Mouse (Mus musculus) T-helper 1 cell (primary cell): Measurements from ENCODE around the gene Tpcn2.

Experiments
- in situ Hi-C: fragments of 300-600 bp; cut with MboI, MseI; formaldehyde crosslinking; loops from one replicate; pipeline ENCODE4 v1.15.1; 2025; ENCODE audit warnings: high pct_unique_total_duplicates

Tpcn2 gene

DNA sequence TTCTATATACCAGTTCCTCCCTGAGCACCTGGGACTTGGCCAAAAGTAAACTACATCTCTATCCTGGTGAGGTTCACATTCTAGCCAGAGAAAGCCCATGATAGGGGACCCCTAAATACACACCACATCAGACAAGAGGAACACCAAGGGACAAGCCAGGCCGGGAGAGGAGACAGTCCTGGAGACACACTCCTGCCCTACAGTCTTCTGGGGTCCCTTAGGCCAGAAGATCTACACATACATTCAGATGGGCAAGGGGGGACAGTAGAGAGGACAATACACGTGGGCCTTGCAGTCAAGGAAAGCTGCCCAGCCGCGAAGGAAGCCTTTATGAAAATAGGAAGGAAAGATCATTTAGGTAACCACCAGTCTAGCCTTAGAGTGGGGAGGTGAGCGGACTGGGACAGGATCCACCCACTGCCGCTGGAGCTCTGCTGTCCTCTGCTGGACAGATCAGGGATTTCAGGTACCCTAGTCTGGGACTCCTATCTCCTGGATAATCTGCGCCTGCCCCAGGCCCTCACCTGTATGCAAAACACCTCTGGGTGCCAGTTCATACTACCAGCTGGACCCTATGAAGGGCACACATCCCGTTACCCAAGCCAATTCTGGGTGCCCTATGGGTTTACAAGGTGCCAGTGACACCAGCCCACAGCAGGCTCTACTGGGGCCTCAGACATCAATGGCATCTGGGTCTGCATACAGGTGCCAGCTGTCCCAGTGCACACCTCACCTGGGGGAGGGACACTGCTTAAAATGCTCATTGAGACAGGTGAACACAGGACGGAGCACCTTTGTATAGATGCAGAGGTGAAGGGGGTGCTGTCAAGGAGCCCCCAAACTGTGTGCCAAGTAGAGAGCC is 40.7 kb downstream of the Tpcn2 start:
- in situ Hi-C loops, result loop anchor here (5.0 kb wide), 1 partner anchor 306 kb away; the partner anchor contains the start of gene Ccnd1

DNA sequence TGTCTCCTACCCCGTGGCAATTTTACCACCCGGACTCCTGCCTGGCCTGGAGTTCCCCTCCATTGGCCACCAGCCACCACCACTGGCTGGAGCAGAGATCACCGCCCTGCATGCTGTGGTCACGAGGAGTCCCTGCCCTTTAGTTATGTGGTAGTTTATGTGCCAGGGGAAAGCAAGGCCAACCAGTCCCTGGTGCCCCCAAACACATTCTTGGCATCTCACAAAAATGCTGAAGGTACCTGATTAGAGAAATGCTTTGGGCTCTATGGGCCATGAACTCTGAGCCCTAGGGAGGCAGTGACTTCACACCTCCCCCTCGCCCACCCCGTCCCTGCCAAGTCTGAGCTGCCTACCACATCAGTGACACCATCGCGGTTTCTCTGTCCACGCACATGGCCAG is 41.8 kb downstream of the Tpcn2 start:
- in situ Hi-C loops, result loop anchor here (5.0 kb wide), 1 partner anchor 305 kb away; the partner anchor contains the start of gene Ccnd1

DNA sequence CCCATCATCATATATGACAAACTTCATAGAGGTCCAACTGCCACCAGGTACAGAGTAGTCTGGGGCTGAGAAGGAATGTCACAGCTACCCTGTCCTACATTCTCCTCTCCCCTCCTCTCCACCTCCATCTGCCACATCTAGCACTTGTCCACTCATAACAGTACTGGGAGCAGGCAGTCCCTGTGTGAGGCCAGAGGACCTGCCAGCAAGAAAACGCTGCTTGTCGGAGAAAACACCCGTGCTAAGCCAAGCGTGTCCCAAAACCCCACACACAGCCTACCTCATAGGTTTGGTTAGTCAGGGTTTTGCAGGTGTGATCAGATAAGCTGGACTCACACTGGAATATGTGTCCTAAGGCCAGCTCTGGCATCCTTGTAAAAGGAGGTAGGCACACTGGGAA is 42.9 kb downstream of the Tpcn2 start:
- in situ Hi-C loops, result loop anchor here (5.0 kb wide), 1 partner anchor 304 kb away; the partner anchor contains the start of gene Ccnd1

DNA sequence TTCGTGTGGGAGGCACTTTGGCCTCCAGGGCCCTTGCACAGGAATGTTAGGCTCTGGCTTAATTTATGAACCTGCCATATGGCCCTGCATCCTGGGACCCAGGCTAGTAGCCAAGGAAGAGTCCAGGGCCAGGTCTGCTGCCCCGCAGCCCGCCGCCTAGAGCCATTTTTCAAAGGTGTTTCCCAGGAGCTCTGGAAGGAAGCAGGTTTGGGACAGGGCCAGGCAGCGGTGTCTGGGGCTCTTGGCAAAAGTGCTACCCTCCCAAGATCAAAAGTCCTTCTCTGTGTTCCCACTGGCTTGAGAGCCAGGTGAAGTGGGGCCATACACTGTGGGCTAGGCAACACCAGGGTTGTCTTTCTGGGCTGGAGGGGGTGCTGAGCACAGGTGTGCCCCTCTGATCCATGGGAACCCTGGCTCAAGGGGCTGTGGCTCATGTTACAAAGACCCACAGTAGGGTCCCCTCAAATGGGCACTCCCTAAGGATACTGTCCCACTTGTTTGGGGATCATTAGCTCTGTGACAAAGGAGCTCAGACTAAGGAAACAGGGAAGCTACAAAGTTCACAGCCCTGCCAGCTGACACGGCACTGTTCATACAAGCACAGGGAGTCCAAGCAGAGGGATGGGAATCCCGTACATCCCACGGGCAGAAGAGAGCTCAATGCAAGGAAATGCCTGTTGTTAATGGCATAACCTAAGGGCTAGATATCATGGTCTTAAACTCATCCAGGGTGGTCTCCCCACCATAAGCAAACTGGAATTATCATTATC is 43.9 kb downstream of the Tpcn2 start:
- in situ Hi-C loops, result loop anchor here (5.0 kb wide), 1 partner anchor 303 kb away; the partner anchor contains the start of gene Ccnd1

DNA sequence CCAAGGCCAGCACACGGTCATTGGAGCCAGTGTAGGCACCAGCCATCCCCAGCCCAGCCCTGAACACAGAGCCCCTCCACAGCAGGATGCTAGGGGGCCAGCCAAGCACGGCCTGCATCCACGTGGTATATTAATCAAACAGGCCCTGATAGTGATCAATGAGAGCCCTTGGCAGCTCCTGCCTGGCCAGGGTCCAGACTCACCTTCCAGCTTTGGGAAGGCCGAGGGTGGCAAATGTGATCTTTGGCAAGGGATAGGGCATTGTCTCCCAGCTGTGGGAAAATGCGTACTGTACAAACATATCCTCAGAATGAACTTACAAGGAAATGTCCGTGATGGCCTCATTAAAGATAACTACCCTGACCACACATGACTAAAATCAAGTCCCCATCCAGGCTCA is 44.7 kb downstream of the Tpcn2 start:
- in situ Hi-C loops, result no loop called here

DNA sequence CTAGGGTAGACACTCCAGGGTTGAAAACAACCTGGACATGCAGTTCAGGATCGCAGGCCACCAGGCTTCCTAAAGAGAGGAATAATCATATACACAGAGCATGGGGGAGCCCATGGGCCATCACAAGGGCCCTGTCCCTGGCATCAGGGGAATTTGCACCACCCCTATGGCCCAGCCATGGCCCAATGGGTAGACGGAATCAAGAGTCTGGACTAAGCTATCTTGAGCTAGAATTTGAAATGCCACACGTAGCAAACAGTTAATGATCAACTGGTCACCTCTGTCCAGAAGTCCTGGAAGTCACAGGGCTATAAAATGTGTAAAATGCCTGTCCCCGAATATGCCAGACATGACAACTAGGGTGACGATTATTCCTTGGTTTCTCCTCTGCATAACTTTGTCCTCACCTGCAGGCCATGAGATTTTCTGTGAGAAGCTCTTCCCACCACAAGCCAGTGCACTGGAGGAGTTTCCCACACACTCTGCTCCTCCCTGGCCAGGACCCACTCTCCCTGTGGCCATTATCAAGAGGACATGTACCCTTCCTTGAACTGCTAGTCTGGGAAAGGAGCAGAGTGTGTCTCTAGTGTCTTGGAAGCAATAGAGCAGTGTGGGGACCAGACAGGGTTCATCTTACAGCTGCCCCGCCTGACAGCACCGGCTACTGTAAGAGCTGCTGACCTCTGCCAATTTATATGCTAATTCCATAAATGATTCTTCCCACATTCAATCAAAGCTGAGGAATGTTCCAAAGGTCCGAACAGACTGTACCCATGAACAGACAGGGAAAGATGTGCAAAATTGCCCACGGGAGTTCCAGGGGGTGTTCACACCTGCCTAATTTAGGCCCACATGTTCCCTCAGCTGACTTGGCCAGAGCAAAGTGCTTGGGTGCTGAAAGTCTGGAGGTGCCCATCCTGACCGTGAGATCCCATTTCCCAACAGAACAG is 48.7 kb downstream of the Tpcn2 start:
- in situ Hi-C loops, result no loop called here

DNA sequence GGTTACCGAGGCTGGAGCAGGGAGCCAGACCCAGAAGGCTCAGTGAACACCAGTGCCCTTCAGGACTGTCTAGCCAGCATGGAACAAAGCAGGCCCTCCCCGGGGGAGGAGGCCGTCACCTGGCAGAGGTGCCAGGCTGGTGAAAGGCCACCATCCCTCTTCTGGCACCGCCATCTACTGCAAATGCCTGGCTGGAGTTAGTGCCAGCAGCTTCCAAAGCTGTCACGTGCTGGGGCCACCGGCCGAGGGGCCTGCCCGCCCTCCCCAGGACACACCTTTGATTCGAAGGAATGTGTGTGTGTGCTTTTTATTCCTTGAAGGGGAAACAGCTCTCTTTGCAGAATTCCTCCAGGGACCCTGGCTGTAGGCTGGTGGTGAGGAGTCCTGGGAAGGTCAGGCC is 52.2 kb downstream of the Tpcn2 start:
- in situ Hi-C loops, result no loop called here

DNA sequence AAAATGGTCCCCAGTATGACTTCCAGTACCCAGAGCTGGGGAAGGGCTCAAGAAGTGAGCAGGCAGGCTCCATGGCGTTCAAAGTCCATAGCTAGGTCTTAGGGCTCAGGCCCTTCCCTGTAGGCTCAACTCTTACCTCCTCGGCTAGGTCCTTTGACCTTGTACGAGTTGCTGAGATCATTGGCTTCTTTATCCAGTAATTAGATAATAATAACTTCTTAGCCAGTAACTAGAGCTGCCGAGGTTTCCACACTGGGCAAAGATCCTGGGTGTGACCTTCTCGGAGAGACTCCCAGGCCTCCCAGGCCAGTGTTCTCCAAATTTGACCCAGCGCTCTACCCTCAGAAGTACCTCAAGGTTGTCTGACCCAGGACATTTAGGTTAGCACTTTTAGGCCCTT is 57.2 kb downstream of the Tpcn2 start:
- in situ Hi-C loops, result no loop called here

DNA sequence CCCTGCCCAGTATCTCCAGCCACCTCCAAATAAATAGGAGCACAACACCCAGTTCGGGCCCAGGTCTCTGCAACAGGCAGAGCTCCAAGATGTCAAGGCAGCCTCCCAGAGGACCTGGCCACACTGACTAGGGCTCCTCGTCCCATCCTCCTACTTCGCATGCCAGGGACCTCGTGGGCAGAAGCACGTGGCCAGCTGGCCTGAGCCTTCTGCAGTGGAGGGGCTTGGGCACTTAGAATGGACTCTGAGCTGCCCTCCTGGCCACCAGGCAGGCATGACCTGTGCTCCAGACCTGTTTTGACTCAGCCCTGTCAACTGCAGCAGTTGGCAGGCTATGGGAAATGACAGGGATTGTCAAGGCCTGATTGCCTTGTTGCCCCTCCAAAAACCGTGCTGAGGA is 58.2 kb downstream of the Tpcn2 start:
- in situ Hi-C loops, result no loop called here

DNA sequence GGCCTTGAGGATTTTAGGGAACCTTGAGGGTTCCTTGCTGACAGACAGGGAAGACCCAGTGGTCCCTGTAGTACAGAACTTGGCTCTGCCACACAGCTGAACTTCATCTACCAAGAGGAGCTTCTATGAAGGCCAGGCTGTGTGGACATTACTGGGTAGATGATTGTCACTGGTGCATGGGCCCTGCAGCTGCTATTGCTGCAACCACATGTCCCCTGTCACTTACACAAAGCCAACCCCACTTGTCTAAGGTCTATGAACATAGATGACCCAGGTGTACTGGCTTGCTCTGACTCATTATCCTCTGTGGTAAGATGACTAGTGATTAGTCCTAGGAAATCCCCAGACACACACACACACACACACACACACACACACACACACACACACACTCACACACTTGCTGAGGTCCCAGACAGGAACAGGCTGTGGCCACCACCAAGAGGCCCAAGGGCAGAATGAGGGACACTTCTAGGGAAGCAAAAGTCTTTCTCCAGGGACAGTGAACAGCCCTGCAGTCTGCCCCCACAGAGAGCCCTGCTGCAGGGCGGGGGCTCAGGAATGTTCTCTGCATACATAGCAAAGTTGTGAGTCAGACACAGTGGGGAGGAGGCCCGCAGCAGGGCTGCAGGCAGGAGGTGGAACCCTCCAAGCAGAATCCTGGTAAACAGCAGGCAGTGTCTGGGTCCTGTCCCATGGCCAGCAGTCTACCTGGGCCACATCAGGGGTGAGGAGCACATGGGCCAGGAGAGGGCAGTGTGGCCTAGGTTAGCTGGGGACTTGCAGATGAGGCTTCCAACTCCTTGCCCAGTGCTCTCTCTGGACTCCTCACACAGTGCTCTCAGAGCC is 61.7 kb downstream of the Tpcn2 start:
- in situ Hi-C loops, result no loop called here

DNA sequence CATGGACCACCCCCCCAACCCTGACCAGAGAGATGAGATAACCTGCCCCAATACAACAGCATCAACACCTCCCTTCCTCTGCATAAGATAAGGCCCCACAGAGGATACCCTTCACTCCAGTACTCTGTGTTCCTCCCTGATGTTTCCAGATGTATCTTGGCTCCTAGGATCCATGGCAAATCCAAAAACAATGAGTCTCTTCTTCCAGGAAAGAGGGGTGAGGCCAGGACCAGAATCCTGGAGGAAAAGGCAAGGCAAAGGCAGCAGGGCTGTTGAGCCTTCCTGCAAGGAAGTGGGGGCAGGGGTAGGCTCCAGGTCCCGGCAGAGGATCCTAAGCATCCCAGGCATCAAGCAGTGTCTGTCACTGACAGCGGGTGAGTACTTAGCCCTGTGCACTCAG is 62.5 kb downstream of the Tpcn2 start:
- in situ Hi-C loops, result no loop called here

DNA sequence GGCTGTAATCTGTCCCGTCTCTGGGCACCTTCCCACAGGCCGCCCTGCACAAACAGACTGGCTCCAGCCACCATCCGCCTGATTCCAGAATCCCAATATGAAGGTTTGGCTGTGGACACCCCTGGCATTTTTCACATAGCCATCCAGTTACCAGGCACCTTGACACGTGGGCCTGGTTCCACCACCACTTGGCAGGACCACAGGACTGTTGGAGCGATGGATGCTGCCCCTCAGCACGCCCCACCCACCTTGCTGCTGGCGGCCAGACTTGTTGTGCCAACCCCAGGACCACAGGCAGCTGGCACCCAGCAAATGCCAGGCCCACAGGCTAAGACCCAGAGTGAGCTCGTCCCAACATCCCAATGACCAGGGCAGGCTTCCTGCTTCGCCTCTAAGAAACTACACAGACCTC is 64.4 kb downstream of the Tpcn2 start:
- in situ Hi-C loops, result no loop called here

DNA sequence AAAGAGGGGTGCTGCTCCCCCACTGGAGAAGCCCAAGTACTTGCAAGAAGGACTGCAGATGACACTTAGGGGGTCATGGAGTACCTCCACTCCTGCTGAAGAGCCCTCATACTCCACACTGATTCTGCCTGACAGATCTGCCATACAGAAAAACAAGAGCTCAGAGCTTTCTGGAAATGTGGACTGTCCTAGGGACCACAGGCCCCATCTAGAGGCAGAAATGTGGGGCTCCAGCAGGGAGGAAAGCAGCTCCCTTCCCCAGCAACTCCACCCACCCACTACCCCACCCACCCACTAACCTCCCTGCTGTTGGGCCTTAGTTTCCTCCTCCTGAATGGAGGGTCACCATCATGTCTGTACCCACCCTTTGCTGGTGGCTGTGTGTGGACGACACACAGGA is 67.2 kb downstream of the Tpcn2 start:
- in situ Hi-C loops, result no loop called here

DNA sequence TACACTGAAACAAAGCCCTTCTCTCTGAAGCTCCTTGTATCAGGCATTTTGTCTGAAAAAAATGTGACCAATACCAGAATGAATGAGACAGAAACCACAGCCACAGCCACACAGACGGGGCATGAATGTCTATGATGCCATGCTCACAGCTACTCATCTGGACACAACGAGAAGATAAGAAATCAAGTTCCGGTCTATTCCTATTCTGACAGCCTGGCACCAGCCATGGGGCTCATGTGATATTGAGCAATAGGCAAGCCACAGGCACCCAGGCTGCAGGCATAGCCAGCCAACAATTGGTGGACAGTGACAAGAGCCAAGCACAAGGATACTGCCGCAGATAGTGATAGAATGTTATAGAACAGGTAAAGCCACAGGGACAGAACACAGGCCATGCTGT is 68.3 kb downstream of the Tpcn2 start:
- in situ Hi-C loops, result no loop called here

DNA sequence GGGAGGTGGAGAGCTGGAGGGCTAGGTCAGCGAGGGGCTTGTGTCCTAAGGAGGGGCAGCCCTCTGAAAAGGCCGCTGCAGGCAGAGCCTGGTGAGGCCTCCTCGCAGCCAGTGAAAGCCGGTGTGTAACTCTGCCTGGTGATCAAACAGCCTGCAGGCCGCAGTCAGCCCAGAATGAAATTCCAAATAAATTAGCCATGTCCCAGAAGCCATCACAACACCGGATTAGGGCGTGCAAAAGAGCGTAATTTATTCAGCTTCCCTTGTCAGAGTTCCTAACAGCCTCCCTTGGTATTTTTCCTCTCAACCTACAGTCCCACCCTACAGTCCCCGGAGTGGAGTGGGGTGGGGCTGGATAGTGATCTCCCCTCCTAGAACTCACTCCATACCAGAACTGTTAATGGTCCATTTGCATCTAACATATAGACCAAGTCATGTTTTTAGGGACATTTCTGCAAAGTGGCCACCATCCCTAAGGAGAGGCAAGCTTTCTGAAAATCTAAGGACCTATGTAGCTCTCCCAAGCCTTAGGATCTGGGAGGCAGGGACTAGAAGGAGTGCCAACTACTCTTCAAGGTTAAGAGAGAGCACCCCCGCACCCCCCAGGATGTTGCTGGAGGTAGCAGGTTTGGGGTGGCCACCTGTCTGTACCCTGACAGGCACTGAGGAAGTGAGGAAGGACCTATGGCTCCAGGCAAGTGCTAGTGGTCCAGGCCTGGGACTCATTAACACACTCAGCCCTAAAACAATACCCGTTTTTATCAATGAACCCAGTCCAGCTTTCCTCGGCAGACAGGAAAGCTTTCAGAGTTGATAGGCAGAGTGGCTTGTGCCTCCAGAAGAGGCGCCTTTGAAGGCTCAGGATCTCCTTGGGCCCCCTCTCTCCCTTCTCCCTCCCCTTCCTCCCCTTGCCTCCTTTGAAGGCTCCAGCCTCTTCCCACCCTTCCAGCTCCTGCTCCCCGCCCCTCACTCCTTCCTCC is 71.8 kb downstream of the Tpcn2 start:
- in situ Hi-C loops, result no loop called here

DNA sequence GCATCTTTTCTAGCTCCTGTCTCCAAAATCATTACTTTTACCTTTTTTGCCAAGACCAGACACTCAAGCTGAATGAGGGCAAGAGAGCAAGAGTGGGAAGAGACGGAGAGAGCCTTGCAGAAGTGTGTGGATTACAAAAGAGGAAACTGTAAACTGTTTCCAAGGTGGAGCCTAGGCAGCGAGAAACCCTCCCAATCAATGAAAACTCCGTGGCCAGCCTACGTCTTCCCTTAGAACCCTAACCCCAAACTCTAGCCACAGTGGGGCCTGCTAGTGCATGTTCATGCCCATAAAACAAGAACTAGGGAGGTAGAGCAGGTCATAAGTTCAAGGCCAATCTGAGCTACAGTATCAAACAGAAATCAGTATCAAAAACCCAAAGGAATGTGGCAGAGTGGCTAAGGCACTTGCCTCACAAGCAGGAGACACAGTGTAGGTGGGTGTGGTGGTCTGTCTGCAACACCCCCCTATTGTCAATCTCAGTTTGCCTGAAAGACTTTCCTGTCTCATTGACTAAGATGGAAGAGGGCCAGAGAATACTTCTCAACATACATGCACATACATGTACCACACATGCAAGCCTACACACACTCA is 73.2 kb downstream of the Tpcn2 start:
- in situ Hi-C loops, result no loop called here

DNA sequence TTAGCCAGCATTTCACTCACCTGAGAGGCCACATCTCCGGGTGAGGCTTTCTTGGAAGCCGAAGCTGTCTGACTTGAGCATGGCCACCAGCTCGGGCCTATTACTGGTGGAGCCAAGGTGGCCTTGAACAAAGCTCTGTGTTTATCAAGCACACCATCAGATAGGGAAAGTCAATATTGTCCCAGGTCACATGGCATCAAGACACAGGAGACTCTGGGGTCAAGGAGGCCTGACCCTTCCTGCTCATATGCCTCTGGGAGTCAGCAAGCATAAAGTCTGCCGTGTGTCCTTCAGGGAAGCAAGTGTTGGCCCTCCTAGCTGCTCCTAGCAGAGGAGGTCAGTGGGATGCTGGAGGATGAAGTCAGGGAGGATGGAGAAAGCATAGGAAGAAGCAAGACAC is 75.8 kb downstream of the Tpcn2 start, which contains the start of gene 1810010D01Rik:
Gene 1810010D01Rik (minus strand): TSS at position 114 of the 400 bp plus-strand sequence.
- in situ Hi-C loops, result no loop called here

DNA sequence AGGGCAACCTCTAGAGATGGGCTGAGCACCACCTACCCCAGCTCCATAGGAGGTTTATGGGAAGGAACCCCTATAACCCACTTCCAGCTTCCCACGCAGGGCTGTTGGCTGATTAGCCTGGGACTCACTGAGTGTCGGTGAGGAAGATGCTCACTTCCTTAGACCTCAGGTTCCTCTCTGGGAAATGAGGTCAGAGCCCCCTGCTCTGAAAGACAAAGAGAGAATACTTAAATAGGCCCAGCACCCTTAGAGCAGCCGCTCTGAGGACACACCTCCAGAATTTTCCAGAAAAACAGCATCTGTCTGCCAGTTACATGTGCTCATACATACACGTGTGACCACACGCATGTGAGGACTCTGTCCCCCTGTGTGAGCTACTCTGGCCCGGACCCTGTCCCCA is 77.0 kb downstream of the Tpcn2 start:
- in situ Hi-C loops, result no loop called here

DNA sequence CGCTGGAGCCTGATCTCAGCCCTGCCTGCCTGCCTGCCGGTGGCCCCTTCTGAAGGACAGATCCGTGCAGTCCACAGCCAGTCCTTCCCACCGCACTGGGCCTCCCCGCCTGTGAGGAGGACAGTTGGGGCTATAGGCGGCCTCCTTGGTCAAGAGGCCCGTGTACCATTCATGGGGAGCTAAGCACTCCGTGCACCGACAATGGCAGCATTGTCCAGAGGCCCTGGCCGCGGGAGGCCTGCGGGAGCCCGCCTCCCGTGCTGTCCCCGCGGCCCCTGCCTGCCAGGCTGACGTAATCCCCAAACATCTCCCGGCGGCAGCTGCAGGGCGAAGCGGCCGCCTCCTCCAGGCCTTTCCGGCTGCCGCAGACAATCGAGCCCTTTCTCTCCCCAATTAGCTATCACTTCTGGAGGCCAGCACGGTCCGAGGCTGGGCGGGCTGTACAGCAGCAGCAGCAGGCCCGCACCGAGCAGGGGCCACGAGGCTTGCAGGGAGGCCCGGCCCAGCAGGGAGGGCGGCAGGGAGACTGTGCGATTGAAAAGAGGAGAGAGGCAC is 77.7 kb downstream of the Tpcn2 start:
- in situ Hi-C loops, result no loop called here
